Mouse (Mus musculus): ENCODE measurements at regions not wholly inside any gene's neighbourhood (a gene's known extent, or its start where the extent isn't known, plus 50 kb on each side); places are given as distances from the start of the nearest gene placed in this dataset.

DNA sequence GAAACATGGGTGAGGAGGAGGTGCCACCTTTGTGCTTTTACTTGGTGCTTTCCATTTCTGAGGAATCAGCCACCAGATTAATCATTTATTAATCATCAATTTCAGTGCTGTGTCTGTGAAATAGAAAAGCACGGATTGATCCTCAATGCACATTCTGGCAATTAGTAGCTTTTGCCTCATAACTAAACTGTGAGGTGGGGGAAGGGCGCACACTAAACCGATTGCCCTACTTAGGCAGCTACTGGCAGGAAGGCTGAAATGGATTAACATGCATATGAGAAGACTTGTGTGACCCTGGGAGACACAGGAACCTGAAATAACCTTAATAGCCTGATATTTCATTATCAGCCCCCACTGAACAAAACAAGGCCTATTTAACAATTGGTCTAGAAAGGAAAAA is 581.5 kb upstream of the Tbl1xr1 start:
- TF ChIP-seq CTCF (conservative IDR thresholded peaks at IDR 0.05 in 1 of 2, IDR thresholded peaks at IDR 0.05 in 1 of 2; ENCODE audit: low read depth in 2 of 2, low read length in 2 of 2) (no peak), MAZ (IDR thresholded peaks at IDR 0.05; ENCODE audit: low read depth, low read length) (no peak), POLR2A (IDR thresholded peaks at IDR 0.05; ENCODE audit: low read depth, low read length) (no peak), NRF1 (IDR thresholded peaks at IDR 0.05; ENCODE audit: low read depth, low read length) (no peak), ZNF384 (IDR thresholded peaks at IDR 0.05; ENCODE audit: low read depth, low read length) (no peak)

Data from CH12.LX (cell line).